In genomic region chr2:181520936-181521227, GRCm38 (mm10) we compare ENCODE assay signal across 8 mouse cellular contexts. TPM values are rescaled to one million over a fixed set of nuclear protein-coding genes. Genes with fewer than 3 reads are reported as not detected.
DNase-seq lines count a peak whose midpoint lies in the region; ATAC-seq and TF ChIP-seq lines count a peak whose summit lies in the region.

No protein-coding gene starts in this region.

- peak overlapping the region; percentile 58 for H3K4me2 ChIP-seq in embryonic facial prominence, embryonic 11.5 days (ENCODE audit: low read depth, low read length)
- H3K4me2 ChIP-seq in intestine, embryonic 14.5 days (ENCODE audit: low read length) = peak overlapping the region; percentile 62
- H3K4me2 ChIP-seq in myocyte (ENCODE audit: low read depth) = peak overlapping the region; percentile 85

- no peak for DNase-seq in layer of hippocampus, adult 2 months (ENCODE audit: low spot score in 2 of 2)
- no peak for DNase-seq in layer of hippocampus, postnatal 25 days (ENCODE audit: extremely low spot score in 1 of 2, low spot score in 1 of 2)
- DNase-seq in embryonic facial prominence, embryonic 11.5 days (ENCODE audit: low spot score) = no peak
- no peak for DNase-seq in intestine, embryonic 14.5 days (ENCODE audit: low spot score)
- DNase-seq in natural killer cell, adult 2 months (ENCODE audit: low spot score in 2 of 2) = no peak
- no peak for DNase-seq in urinary bladder, postnatal 25 days (ENCODE audit: low spot score)
- no peak for DNase-seq in thymus, postnatal 36 days

- TF ChIP-seq CTCF in layer of hippocampus, adult 2 months (conservative IDR thresholded peaks at IDR 0.05) = no peak

- no peaks in the 10 kb centered on the region; the same call in 1 of the 2 replicates for H3K36me3 ChIP-seq in embryonic facial prominence, embryonic 11.5 days (replicated peaks; ENCODE audit: control insufficient read depth, insufficient read depth, low read depth, low read length)
- H3K36me3 ChIP-seq in intestine, embryonic 14.5 days (ENCODE audit: control insufficient read depth, insufficient read depth, low read length) = peaks cover 18% of the 10 kb centered on the region
- H3K36me3 ChIP-seq in myocyte (ENCODE audit: control insufficient read depth, insufficient read depth) = peaks cover 17% of the 10 kb centered on the region

- H3K4me3 ChIP-seq in layer of hippocampus, adult 2 months = peak overlapping the region; percentile 86
- peak overlapping the region; percentile 94 for H3K4me3 ChIP-seq in embryonic facial prominence, embryonic 11.5 days (ENCODE audit: low read depth, low read length)
- peak overlapping the region; percentile 85 for H3K4me3 ChIP-seq in intestine, embryonic 14.5 days (ENCODE audit: low read depth, low read length)
- H3K4me3 ChIP-seq in myocyte = peak overlapping the region; percentile 78

- peaks cover 59% of the 10 kb centered on the region for H3K79me2 ChIP-seq in myocyte (ENCODE audit: control insufficient read depth, insufficient read depth)

- WGBS in embryonic facial prominence, embryonic 11.5 days = under 1% methylated on average over 17 of the region's 17 CpGs
- under 1% methylated on average over 17 of the region's 17 CpGs for WGBS in intestine, embryonic 14.5 days

- no peak for TF ChIP-seq POLR2A in myocyte (IDR thresholded peaks at IDR 0.05; ENCODE audit: insufficient read length, low read depth)

- no peaks in the 10 kb centered on the region for H3K4me1 ChIP-seq in embryonic facial prominence, embryonic 11.5 days (ENCODE audit: control insufficient read depth, insufficient read depth, low read length)
- peaks cover 25% of the 10 kb centered on the region for H3K4me1 ChIP-seq in intestine, embryonic 14.5 days (replicated peaks; ENCODE audit: control insufficient read depth, insufficient read depth, low read length)

- no peaks in the 10 kb centered on the region for H3K9me3 ChIP-seq in embryonic facial prominence, embryonic 11.5 days (replicated peaks; ENCODE audit: control insufficient read depth, low read length)
- no peaks in the 10 kb centered on the region for H3K9me3 ChIP-seq in intestine, embryonic 14.5 days (ENCODE audit: control insufficient read depth, low read length)

- no peak for ATAC-seq in embryonic facial prominence, embryonic 11.5 days (replicated peaks; ENCODE audit: insufficient number of reproducible peaks, low FRiP score, low TSS enrichment, low read depth)
- ATAC-seq in intestine, embryonic 14.5 days (replicated peaks; ENCODE audit: low FRiP score, low TSS enrichment, low read depth) = no peak

- peak overlapping the region; percentile 98 for H3K27ac ChIP-seq in layer of hippocampus, adult 2 months
- H3K27ac ChIP-seq in embryonic facial prominence, embryonic 11.5 days (replicated peaks; ENCODE audit: low read depth, low read length) = peak overlapping the region; percentile 96
- peak overlapping the region; percentile 97 for H3K27ac ChIP-seq in intestine, embryonic 14.5 days (ENCODE audit: low read depth)

- peak overlapping the region; percentile 92 for H3K9ac ChIP-seq in embryonic facial prominence, embryonic 11.5 days (replicated peaks; ENCODE audit: low read length)
- H3K9ac ChIP-seq in intestine, embryonic 14.5 days (ENCODE audit: low read length) = peak overlapping the region; percentile 92

- H3ac ChIP-seq in myocyte (ENCODE audit: control insufficient read depth, insufficient read length) = peak overlapping the region; percentile 54

- no peaks in the 10 kb centered on the region for H3K27me3 ChIP-seq in embryonic facial prominence, embryonic 11.5 days (ENCODE audit: control insufficient read depth, insufficient read depth, low read length)
- H3K27me3 ChIP-seq in intestine, embryonic 14.5 days (replicated peaks; ENCODE audit: control insufficient read depth, insufficient read depth, low read length) = no peaks in the 10 kb centered on the region
- H3K27me3 ChIP-seq in myocyte (ENCODE audit: control insufficient read depth, insufficient read depth, insufficient read length) = no peaks in the 10 kb centered on the region

TF ChIP-seq in myocyte, 11 proteins besides CTCF, POLR2A, EP300 and RAD21:
- TF ChIP-seq MYOG (IDR thresholded peaks at IDR 0.05; ENCODE audit: control insufficient read depth in 1 of 3, insufficient read depth in 1 of 3, insufficient read length in 2 of 3, low read depth in 2 of 3) (no peak), POLR2AphosphoS2 (IDR thresholded peaks at IDR 0.05; ENCODE audit: insufficient read length, low read depth) (no peak), TCF12 (IDR thresholded peaks at IDR 0.05; ENCODE audit: insufficient read depth, poor library complexity, severe bottlenecking) (no peak), MYOD1 (IDR thresholded peaks at IDR 0.05; ENCODE audit: control insufficient read depth in 1 of 3, insufficient read length in 2 of 3, low read depth in 2 of 3) (no peak), SRF (IDR thresholded peaks at IDR 0.05; ENCODE audit: control insufficient read depth, insufficient read length, low read depth) (no peak), MAX (IDR thresholded peaks at IDR 0.05; ENCODE audit: low read depth) (no peak), USF1 (IDR thresholded peaks at IDR 0.05; ENCODE audit: low read depth) (no peak), CEBPB (IDR thresholded peaks at IDR 0.05; ENCODE audit: insufficient read depth, poor library complexity, severe bottlenecking) (no peak)
TF ChIP-seq in myocyte: peak in this region for 0.

RNA-seq across cellular contexts. Expression of gene Dnajc5, which starts 0.6 kb away (rescaled TPM):
- 100 to 1,000 TPM; 259 to 279 TPM for total RNA-seq in layer of hippocampus, adult 2 months (2021)
- total RNA-seq in layer of hippocampus, postnatal 25 days (2021) = 100 to 1,000 TPM; 272 to 281 TPM
- polyA plus RNA-seq in embryonic facial prominence, embryonic 11.5 days (2014; fragmentation: Nextera tagmentation; extraction: Ambion mirVana) = 77.0 and 79.1 TPM in 2 replicates
- polyA plus RNA-seq in intestine, embryonic 14.5 days (2014; fragmentation: Nextera tagmentation; extraction: Ambion mirVana) = 79.4 and 79.8 TPM in 2 replicates
- polyA plus RNA-seq in myocyte (2012; fragmentation: generic; extraction: Trizol) = 67.7 TPM

RNA-seq across cellular contexts. Expression of gene Tpd52l2, which starts 23.9 kb away (rescaled TPM):
- total RNA-seq in layer of hippocampus, adult 2 months (2021) = 10 to 100 TPM; 74.7 to 75.2 TPM
- total RNA-seq in layer of hippocampus, postnatal 25 days (2021) = 10 to 100 TPM; 75.4 to 79.1 TPM
- polyA plus RNA-seq in embryonic facial prominence, embryonic 11.5 days (2014; fragmentation: Nextera tagmentation; extraction: Ambion mirVana) = 166 and 169 TPM in 2 replicates
- 152 and 172 TPM in 2 replicates for polyA plus RNA-seq in intestine, embryonic 14.5 days (2014; fragmentation: Nextera tagmentation; extraction: Ambion mirVana)
- 108 TPM for polyA plus RNA-seq in myocyte (2012; fragmentation: generic; extraction: Trizol)

RNA-seq across cellular contexts. Expression of gene Abhd16b, which starts 27.9 kb away (rescaled TPM):
- not detected for total RNA-seq in layer of hippocampus, adult 2 months (2021)
- not detected for total RNA-seq in layer of hippocampus, postnatal 25 days (2021)
- 0.11 and 0.15 TPM in 2 replicates for polyA plus RNA-seq in embryonic facial prominence, embryonic 11.5 days (2014; fragmentation: Nextera tagmentation; extraction: Ambion mirVana)
- polyA plus RNA-seq in intestine, embryonic 14.5 days (2014; fragmentation: Nextera tagmentation; extraction: Ambion mirVana) = 0.14 and 0.36 TPM in 2 replicates
- 0.06 TPM for polyA plus RNA-seq in myocyte (2012; fragmentation: generic; extraction: Trizol)
